Mouse (Mus musculus) brain, embryonic 14.5 days (tissue): ENCODE data around the gene Hdgf.

Experiments used
- CTCF ChIP-seq: fragments of 200-500 bp; IDR thresholded peaks from 2 replicates; pipeline ENCODE4 v1.5.1; 2012; ENCODE audit warnings: inconsistent platforms, mild to moderate bottlenecking, moderate library complexity, borderline replicate concordance; ENCODE audit not compliant: insufficient read depth, insufficient read length; ENCODE audit errors: extremely low read depth
- POLR2A ChIP-seq: fragments of 200-500 bp; IDR thresholded peaks from 2 replicates; pipeline ENCODE4 v1.6.1; 2012; ENCODE audit warnings: mild to moderate bottlenecking, inconsistent platforms, borderline replicate concordance; ENCODE audit not compliant: poor library complexity, insufficient read depth, insufficient read length, severe bottlenecking; ENCODE audit errors: extremely low read depth

DNA sequence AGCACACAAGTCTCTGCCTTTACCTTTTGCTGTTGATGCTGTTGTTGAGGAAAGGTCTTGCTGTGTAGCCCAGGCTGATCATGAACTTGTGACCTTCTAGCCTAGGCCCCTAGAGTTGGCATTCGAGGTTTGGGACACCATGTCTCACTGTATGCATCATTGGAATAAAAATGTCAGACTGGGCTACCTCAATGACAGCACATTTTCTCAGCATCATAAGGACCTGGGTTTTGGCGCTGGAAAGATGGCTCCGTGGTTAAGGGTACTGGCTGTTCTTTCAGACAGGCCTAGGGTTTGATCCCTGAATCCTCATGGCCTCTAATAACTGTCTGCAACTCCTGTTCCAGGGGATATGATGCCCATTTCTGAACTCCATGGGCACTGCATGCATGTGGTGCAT lies 6.3 kb upstream of the Hdgf start:
- TF ChIP-seq CTCF (no peak), POLR2A (no peak)
